Mouse (Mus musculus) activated CD4-positive, CD25-positive, alpha-beta regulatory T cell, adult 4 months (primary cell): ENCODE measurements around the gene Atg13. TPM values are rescaled to one million over a fixed set of nuclear protein-coding genes. Genes with fewer than 3 reads are reported as not detected.

Source experiments
- ATAC-seq: one replicate; pipeline ENCODE4 v1.8.0; 2017
- polyA plus RNA-seq, 2 experiments: library from polyadenylated mRNA; unstranded; fragments of 100-300 nt; shearing (Covaris generic); gene quantifications; one replicate each; pipeline ENCODE4 v1.2.1; 2017

The Atg13 gene
- 10 to 100 TPM; 24.4 to 31.2 TPM for polyA plus RNA-seq

- ATAC-seq, result peak; percentile 94
Measured at GRCm38 (mm10) chr2:91710272-91711234, at the start of gene Atg13, which contains the start of gene Harbi1. Gene Atg13 (minus strand): TSS chr2:91710576. Gene Harbi1 (plus strand): TSS chr2:91710852.

GRCm38 (mm10) chr2:91749811-91750261, 39.5 kb upstream of the Atg13 start:
- no peak for ATAC-seq

GRCm38 (mm10) chr2:91744686-91745085, 34.3 kb upstream of the Atg13 start:
- ATAC-seq, result no peak

- no peak for ATAC-seq
Measured at GRCm38 (mm10) chr2:91739586-91739985, 29.2 kb upstream of the Atg13 start.

GRCm38 (mm10) chr2:91735221-91735620, 24.8 kb upstream of the Atg13 start:
- ATAC-seq, result no peak

- peak; percentile 92 for ATAC-seq
Measured at GRCm38 (mm10) chr2:91729971-91730821, 19.8 kb upstream of the Atg13 start, which contains the start of gene Ambra1. Gene Ambra1 (plus strand): TSS chr2:91730134.

- ATAC-seq, result no peak
Measured at GRCm38 (mm10) chr2:91729571-91729970, 19.2 kb upstream of the Atg13 start.

- no peak for ATAC-seq
Measured at GRCm38 (mm10) chr2:91727011-91727410, 16.6 kb upstream of the Atg13 start.

GRCm38 (mm10) chr2:91725476-91725875, 15.1 kb upstream of the Atg13 start:
- ATAC-seq, result peak; percentile 26

GRCm38 (mm10) chr2:91724716-91725115, 14.3 kb upstream of the Atg13 start:
- ATAC-seq, result no peak

GRCm38 (mm10) chr2:91723951-91724350, 13.6 kb upstream of the Atg13 start:
- ATAC-seq, result no peak

- ATAC-seq, result no peak
Measured at GRCm38 (mm10) chr2:91723382-91723781, 13.0 kb upstream of the Atg13 start.

- ATAC-seq, result no peak
Measured at GRCm38 (mm10) chr2:91718276-91718675, 7.9 kb upstream of the Atg13 start.

- ATAC-seq, result no peak
Measured at GRCm38 (mm10) chr2:91714921-91715320, 4.5 kb upstream of the Atg13 start.

- ATAC-seq, result no peak
Measured at GRCm38 (mm10) chr2:91711256-91711925, 1.0 kb upstream of the Atg13 start.

- ATAC-seq, result no peak
Measured at GRCm38 (mm10) chr2:91708361-91708760, 2.0 kb downstream of the Atg13 start.

- ATAC-seq, result no peak
Measured at GRCm38 (mm10) chr2:91706456-91706855, 3.9 kb downstream of the Atg13 start.

- ATAC-seq, result no peak
Measured at GRCm38 (mm10) chr2:91705736-91706135, 4.6 kb downstream of the Atg13 start.

GRCm38 (mm10) chr2:91701366-91701765, 9.0 kb downstream of the Atg13 start:
- ATAC-seq, result no peak

GRCm38 (mm10) chr2:91699225-91699624, 11.2 kb downstream of the Atg13 start:
- no peak for ATAC-seq

- no peak for ATAC-seq
Measured at GRCm38 (mm10) chr2:91696225-91696590, 14.2 kb downstream of the Atg13 start.

- ATAC-seq, result no peak
Measured at GRCm38 (mm10) chr2:91695436-91696224, 14.7 kb downstream of the Atg13 start.
